Mouse (Mus musculus): ENCODE results near the gene Lamc3.

Gene Lamc3

DNA sequence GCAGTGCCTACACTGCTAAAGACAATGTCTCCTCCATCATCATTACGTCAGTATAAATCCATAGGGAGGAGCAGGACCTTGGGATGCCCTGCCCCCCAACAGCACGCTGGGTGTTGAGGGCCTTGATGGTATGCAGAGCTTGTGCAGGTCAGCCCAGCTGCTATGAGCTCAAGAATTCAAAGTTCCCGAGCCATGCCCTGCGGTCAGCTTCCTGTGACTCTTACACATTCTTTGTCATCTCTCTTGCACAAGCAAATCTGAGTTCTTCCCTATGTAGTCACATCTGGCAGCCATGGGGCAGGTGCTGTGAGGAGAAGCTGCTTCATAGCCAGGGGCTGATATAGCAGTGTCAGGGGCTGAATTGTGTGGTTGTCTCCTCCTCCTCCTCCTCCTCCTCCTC, 48.0 kb downstream of the Lamc3 start:
- DNase-seq (ENCODE audit: low spot score) = no peak

DNA sequence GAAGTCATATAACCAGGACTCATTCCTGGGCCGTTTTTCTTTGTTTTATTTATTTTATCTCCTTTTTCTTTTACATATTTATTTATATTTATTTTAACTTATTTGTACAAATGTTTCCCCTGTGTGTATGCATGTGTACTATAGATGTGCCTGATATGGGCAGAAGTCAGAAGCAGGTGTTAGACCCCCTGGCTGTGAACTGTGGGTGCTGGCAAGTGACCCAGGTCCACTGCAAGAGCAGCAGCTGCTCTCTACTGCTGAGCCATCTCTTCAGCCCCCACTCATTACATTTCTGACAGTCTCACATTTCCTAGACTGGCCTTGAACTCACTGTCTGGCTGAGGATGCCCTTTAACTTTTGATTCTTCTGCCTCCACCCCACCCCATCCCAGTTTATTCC, 51.2 kb downstream of the Lamc3 start:
- DNase-seq (ENCODE audit: low spot score) = no peak

DNA sequence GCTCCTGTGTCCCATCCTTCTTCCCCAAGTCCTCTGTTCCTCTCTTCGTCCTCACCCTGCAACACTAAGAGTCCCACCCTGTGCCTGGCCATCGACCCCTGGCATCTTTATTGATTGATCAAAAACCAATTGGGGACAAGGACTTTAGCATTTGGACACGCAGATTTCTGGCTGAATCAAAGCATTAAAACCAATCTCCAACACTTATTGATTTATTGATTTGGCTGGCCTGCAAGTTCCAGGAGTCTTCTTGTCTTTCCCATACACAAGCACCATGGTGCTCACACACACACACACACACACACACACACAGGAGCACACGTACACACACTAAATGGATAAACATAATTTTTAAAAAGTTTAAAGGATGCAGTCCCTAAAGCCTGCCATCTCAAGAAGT, 55.9 kb downstream of the Lamc3 start:
- DNase-seq (ENCODE audit: low spot score) = no peak

DNA sequence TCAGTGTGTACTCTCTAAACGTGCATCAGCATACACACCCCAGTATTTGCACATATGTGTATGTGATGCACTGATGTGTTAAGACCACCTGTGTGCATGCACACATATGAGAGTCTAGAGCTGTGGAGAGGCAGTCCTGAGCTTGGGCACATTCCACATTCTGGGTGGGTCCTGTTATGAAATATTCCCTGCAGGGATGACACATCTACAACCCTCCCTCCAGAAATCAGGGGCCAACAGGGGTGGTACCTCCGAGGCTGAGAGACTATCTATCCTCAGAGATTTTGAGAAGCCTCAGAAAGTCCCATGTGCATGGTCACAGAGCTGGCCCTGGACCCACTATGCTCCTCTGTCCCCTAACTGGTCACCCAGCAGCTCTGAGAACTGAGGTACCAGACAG, 58.5 kb downstream of the Lamc3 start:
- no peak for DNase-seq (ENCODE audit: low spot score)

DNA sequence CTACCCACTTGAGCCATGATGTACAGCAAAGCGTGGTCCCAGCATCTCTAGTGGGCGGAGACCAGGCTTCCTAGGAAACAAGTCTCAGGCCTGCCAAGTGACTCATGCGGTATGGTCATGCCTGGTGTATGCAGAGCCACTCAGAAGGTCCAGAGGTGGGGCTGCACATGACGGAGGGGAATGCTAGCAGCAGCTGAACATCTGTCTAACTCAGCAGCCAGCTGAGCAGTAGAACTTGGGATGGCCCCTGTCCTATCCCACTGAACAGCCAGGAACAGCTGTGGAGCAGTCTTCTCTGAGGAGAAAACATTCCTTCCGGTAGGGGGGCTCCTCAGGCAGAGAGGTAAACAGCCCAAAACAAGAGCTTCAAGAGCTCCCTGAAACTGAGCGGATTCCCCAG, 61.3 kb downstream of the Lamc3 start:
- no peak for DNase-seq (ENCODE audit: low spot score)

DNA sequence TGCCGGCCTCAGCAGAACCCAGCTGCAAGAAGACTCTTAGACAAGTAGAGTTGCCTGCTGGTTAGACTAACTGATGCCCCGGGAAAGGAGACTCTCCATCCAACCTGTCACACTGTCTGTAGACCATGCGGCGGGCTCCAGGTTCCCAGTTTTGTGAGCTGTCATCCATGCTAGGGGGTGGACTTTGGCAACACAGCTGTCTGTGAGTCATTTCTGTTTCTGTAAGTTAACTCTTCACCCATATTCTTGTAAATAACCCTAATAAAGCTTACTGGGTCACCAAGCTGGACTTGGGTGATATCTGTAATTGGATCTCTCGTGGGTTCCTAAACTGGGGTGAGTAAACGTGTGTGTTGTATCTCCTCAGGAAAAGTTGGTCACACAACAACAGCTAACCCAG, 61.7 kb downstream of the Lamc3 start:
- DNase-seq (ENCODE audit: low spot score) = no peak

DNA sequence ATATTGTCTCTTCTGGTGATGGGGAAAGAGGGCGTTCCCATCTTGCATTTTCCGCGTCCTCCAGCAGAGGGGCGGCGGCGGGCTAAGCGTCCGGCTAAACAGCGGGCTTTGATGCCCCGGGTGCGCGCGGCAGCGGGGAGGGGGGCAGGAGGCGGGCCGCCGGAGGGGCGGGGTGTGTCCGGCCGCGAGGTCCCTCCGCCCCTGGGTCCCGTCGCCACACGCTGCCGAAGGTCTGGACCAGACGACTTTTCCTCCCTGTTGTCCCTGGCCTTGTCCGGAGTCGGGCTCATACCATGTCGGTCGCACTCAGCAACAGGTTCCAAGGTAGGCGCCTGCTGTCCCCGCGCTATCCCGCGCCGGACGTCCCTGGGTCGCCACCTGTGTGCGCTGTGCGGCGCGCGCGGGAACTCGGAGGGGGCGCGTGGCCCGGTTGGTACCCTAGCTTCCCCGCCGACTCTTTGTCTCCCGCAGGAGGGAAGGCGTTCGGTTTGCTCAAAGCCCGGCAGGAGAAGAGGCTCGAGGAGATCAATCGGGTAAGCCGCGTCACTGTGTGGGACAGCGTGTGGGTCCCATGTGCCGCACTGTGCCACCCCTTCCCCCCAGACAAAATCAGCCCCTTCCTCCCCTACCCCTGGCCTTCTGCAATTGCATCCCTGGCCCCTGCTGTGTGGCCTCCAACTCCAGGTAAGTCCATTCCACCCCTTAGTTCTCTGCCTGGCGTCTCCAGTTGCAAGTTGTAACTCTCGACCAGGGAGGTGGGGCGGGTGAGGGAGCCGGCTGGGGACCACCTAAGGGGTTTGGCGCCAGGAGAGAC, 63.2 kb downstream of the Lamc3 start, which contains the start of gene Aif1l:
Aif1l (plus strand) TSS at position 82 of the 814 bp plus-strand sequence.
- peak; percentile 60 for DNase-seq (ENCODE audit: low spot score)

DNA sequence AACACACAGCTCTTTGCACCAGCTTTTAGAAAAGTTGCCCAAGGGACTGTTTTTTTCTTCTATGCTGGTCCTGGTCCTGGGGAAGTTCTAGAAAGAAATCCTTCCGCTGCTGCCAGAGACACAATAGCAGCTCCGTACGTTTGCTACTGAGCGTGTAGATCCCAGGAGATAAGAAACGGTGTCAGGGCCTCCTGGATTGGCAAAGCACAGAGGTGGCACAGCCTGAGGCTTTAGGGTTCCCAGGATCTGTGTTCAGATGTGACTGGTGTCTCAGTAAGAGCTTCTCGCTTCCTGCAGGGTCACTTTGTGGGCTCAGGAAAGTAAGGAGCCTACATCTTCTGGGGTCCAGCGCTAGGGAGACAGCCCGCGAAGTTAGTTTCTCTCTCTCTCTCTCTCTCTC, 63.9 kb downstream of the Lamc3 start:
- no peak for DNase-seq (ENCODE audit: low spot score)

DNA sequence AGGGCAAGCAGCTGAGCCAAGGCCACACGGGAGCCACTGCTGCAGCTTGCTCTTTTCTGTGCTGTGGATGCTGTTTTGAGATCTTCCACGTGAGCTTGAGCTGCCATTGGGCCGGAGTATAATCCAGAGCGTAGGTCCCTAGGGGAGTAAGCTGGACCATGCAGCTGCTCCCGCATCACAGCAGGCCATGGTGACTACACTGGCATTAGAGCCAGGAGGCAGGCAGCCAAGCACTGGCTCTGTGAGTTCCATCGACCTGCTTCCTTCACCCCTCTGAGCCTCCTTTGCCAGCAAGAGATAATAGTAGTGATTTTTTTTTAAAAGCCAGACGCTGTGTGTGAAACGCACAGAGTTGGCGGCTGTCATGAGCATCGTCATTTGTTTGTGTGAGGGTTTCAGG, 65.1 kb downstream of the Lamc3 start:
- DNase-seq (ENCODE audit: low spot score) = no peak

DNA sequence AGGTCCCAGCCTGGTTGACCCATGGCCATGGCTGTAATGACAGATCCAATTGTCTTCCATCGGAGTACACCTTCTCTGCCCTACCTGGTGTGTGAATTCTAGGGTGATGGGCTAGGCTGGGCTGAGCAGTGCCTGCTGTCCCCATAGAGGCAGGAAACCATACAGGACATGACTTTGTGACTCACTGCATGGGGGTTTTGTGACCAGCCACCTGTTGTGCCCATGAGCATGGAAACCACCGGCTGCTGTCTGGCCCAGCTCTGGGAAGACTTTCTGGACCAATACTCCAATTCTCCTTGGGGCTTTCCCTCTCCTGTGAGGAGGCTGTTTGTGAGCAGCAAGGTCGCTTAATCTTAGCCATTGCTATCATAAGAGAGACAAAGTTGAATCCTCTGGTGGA, 65.6 kb downstream of the Lamc3 start:
- no peak for DNase-seq (ENCODE audit: low spot score)

DNA sequence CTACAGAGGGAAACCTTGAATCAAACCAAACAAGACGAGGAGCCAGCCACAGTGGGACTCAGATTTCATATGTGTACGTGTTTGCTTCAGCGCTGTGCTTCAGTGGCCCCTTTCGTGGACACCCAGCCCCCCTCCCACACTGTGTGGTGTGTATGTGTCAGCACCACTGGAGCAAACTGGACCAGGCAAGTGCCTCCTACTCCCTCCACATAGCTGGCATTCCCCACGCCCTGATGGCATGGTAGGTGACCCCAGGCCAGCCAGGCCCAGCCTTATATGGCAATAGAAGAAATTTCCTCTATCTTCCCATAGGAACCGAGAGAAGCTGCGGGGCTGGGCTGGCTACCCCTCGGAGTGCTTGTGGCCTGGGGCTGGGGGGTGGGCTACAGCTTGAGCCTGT, 66.6 kb downstream of the Lamc3 start:
- DNase-seq (ENCODE audit: low spot score) = peak; percentile 16

DNA sequence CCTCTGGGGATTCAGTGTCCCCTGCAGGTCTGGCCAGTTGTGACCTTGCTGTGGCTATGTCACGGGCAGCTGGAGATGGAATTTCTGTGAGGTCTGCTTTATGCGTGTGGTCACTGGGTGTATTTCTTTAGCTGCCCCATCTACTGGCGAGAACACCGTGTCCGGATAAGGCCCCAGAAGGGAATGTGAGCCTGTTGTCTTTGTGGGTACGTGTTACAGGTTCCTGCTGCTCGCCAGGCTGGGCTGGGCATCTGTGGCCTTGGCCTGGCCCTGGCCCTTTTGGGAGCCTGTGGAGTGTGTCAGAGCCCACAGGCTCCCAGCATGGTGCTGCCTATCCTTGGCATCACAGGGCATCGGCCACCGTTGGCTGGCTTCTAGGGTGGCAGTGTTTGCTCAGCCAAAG, 67.7 kb downstream of the Lamc3 start:
- peak; percentile 51 for DNase-seq (ENCODE audit: low spot score)

DNA sequence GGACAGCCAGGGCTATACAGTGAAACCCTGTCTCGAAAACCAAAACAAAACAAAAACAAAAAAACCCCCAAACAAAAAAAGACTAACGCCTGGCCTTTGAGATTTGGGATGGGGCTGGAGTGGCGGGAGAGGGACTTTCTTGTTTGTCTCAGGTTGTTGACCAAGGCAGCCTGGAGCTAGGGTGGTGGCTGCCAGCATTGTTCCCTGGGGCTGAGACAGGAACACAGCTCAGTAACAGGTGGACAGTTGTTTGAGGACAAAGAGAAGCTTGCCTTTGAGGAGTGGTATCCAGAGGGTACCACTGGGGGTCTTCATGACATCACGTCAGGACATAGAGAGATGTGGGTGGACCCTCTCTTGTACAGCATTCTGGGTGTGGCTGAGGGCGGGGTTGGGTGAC, 68.6 kb downstream of the Lamc3 start:
- DNase-seq (ENCODE audit: low spot score) = no peak

DNA sequence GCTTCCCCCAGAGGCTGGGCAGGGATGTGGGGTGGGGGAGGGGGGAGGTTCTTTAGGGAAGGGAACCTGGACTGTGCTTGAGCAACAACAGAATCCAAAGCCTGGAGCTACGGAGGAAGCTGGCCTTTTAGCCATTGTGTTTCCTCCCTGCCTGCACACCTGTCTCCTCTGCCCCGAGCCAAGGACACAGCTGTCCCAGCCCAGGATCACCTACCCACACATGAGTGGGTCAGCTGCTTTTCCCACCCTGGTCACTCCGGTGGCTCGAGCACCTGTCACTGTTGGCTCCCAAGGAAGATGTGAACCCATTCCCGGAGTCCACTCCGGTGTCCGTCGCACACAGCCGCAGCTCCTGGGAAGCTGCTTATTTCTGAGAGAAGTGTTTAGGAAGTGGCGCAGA, 70.1 kb downstream of the Lamc3 start:
- DNase-seq (ENCODE audit: low spot score) = no peak

DNA sequence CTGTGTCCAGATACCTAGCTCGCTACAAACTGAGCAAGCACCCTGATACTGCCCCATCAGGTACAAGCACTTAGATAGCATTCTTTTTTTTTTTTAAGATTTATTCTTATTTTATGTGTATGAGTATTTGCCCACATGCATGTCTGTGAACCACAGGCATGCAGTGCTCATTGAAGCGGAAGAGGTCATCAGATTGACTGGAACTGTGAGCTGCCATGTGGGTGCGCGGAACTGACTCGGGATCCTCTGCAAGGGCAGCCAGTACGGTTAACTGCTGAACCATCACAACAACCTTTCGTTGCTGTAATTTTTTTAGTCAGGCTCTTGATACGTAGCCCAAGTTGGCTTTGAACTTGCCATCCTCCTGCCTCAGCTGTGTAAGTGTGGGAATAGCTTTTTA, 73.9 kb downstream of the Lamc3 start:
- DNase-seq (ENCODE audit: low spot score) = no peak

DNA sequence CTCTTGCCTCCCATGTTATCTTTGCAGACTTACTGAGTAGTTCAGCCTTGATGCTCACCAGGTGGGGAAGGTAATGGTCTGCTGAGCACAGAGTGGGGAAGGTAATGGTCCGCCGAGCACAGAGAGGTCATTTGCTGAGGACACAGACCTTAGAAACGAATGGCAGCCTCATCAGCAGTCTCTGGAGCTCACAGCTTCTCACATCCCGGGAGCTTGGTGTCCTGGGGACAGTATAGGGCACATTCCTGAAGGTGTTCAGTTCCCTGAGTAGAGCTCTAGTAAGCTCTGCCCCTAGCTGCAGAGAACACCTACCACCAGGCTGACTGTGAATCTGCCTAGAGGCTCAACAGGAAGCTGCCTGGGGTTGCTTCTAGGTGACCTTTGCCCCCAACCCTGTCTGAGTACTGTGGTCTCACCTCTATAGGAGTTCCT, 74.7 kb downstream of the Lamc3 start:
- DNase-seq (ENCODE audit: low spot score) = no peak

DNA sequence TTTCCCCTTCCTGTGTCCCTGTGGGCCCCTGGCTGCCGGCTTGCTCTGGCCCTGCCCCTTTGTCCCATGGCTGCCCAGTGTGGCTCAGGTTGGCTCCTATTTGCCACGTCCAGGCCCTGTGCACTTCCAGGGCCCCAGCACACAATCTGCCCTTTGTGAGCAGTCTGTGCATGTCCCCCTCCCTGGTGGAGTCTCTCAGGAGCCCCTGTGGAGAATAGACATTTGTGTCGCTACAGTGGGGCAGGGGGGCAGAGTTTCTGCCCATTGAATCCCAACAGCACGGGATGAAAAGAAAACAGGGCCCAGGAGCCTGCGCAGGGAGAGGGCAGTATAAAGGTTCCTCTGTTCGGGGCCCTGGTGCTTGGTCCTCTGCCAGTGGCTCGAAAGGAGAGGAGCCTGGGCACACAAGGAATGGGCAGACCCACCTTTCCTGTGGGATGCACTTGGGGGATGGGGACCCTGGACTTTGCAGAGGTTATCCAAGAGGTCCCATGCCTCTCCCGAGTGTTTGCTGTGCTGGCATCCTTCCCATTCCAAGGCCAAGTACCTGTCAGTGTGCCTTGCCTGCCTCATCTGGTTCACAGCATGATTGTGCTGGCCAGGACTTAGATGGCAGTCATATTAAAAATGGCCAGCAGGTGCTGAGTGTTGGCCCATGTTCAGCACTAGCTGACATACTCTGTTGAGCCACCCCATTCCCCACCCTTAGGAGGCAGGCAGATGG, 75.6 kb downstream of the Lamc3 start:
- no peak for DNase-seq (ENCODE audit: low spot score)

DNA sequence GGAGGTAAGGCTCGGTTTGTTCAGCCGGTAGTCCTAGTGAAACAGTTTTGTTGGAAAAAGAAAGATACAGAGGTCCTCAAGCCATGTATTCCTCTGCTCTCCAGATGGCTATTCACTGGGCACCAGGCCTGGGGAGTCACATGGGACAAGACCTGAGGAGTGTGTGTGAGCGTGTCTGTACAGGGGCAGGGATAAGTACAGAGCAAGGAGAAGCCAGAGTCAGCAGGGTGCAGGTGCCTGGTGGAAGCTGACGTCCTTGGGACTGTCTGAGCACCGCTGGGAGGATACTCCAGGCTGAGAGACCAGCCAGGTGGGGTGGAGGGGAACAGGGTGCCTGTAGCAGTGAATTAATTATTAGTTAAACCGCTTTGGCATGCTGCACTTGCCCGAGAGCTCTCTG, 76.4 kb downstream of the Lamc3 start:
- DNase-seq (ENCODE audit: low spot score) = no peak

DNA sequence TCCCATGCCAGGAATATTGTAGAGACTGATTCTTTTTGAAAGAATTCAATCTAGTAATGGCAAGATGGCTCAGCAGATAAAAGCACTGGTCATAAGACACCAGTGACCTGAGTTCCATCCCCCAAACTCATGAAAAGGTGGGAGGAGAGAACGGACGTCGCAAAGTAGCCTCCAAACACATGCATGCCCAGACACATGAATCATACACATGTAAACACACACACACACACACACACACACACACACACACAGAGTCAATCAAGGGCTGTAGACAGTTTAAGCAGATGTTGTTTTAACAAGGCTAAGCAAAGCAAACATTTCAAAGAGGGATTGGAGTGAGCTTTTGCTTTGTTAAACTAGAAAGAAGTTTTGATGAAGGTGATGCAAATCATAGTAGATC, 77.1 kb downstream of the Lamc3 start:
- no peak for DNase-seq (ENCODE audit: low spot score)

DNA sequence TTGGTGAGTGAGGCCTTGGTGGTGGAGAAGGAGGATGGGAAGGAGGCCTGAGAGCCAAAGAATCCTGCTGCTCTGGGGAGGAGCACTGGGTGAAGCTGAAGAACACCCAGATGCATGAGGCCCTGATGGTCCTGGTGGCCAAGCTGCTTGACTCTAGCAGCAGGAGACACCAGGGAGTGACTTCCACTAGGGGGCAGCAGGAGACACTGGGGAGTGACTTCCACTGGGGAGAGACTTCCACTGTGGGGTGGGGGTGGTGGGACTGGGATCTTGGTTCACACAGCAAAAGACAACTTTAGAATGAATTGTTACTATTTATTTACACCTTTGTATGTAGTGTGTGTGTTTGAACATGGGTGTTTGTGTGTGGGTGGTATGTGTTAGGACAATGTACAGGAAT, 78.0 kb downstream of the Lamc3 start:
- DNase-seq (ENCODE audit: low spot score) = no peak

DNA sequence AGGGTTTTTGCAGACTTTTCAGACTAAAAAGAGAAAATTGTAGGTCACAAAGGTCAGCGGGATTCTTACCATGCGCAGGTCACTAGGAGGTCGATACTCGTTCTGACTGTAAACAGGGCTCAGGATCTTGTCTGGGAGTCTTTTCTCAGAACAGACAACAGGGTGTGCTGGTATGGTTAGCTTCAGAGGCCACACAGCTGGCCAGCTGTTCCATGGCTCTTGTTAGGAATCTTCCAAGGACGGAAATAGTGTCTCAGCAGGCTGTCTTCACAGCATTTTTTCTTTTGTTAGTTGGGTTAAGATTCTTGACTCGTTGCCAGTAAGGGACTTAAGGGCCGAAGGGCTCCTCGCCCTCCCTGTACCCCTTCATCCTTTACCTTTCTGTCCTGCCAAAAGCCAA, 79.7 kb downstream of the Lamc3 start:
- no peak for DNase-seq (ENCODE audit: low spot score)

DNA sequence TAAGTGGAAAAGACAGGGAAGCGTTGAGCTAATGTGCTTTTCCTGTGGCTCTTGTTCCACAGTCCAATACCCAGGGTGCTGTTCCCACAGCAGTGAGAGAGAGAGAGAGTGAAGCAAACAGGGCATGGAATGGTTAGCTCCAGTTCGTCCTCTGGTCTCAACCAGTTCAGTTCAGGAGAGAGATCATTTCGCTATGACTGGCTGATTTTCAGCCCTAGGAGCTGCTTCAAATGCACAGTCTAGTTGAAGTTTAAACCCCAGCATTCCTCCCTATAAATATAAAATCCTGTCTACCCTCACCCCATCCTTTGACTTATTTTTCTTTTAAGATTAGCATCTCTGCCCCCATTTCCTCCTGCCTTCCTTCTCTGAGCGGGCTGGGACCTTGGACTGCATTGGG, 85.5 kb downstream of the Lamc3 start:
- no peak for DNase-seq (ENCODE audit: low spot score)

DNA sequence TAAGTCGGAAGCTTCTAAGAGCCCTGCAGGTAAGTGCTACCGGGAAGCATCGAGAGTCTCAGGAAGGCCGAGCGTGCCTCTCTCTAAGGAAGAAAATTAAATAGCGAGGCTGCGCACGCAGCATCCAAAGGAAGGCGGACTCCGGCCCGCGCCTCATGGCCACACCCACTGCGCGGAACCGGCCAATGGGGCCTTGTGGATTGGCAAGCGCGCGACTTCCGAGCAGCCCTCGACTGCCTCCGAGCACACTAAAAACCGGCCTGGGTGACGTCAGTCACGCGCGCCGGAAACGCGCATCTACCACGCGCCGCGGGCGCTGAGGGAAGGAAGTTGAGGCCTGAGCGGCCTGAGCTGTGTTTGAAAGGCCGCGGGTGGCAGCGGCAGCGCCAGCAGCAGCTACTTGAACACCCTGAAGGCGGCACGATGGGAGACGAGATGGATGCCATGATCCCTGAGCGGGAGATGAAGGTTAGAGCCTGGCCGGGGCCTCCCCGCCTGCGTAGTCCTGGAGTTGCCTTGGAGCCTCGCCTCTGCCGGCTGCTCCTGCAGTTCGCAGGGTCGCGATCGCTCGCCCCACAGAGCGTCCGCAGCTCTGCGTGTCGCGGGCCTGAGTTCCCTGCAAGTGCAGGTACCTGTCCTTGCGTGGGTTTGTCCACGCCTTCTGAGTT, 87.2 kb downstream of the Lamc3 start, which contains the start of gene Nup214:
Nup214 (plus strand) TSS at position 296 of the 668 bp plus-strand sequence.
- peak; percentile 98 for DNase-seq (ENCODE audit: low spot score)
